Mouse (Mus musculus) kidney, postnatal 14 days (tissue): ENCODE measurements at regions not wholly inside any gene's neighbourhood (a gene's known extent, or its start where the extent isn't known, plus 50 kb on each side); places are given as distances from the start of the nearest gene placed in this dataset.
A peak's percentile ranks its signal among the peaks of the same experiment; 100 is the strongest.

Experiments
- DNase-seq: peaks from one replicate; pipeline ENCODE4 v3.0.0; 2022; ENCODE audit warnings: mixed read lengths

GRCm38 (mm10) chr6:51701253-51702020, 177.7 kb downstream of the Snx10 start:
- DNase-seq: no peak

DNA sequence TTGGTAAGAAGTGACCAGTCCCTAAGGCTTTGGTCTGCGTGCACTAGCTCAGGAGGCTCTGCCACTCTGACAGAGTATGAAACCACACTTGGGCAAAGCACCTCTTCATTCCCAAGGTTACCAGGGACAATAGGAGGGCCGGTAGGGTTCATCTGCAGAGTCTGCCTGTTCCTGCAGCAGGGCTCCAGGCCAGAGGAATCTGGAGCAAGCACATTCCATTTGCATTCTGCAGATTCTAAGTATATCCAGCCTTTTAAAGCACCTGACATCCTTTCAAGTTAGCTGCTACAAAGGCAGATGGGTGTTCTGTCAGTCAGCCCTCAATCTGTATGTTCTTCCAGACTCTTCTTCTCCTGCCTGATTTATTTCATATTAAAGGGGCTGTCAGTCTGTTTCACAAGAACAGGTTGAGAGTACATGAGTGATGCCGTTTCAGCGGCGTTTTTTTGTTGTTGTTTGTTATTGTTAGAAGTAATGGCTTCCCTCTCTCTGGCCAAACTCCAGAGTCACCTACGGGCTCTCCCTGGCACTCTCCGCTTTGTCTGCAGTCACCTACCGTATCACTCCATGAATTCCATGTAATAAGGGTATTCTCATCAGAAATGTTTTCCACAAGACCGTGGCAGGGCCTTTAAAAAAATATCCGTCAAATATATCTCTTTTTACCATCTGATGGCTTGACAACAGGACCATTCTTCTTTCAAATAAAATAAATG, 178.9 kb downstream of the Snx10 start:
- DNase-seq: peak; percentile 21

GRCm38 (mm10) chr6:51708011-51708410, 184.3 kb downstream of the Snx10 start:
- no peak for DNase-seq

- DNase-seq: peak; percentile 11
Measured at GRCm38 (mm10) chr6:51708668-51709339, 185.1 kb downstream of the Snx10 start.

DNA sequence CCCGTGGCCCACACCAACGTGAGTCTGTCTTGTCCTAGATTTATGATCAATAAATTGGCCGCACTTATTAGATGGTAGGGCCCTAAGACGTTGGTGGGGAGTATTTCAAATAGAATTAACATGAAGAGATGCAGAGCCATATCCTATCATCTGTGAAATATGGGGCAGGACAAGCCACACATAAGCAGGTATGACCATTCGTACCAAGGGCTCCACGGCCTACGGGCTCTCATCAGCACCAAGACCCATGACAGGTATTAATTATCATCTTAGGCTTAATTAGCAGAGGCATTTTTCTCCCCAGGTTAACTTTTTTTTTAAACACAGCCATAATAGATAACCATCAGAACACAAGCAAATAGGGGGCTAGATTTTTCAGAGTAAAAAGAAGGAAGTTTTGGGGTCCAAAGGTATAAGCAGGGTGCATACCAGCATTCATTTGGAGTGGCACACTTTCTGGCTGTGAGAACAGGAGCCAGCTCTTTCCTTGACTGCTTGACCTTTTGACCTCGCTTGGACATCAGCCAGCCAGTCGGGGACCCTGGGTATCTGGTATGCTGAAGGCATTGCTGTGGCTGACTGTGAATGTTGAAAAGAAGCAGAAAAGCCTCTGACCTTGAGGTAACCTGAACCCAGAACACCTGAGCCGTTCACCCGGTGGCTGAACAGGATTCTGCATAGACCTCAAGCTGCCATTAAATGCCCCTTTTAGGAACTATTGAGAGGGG, 185.8 kb downstream of the Snx10 start:
- DNase-seq: peak; percentile 78

DNA sequence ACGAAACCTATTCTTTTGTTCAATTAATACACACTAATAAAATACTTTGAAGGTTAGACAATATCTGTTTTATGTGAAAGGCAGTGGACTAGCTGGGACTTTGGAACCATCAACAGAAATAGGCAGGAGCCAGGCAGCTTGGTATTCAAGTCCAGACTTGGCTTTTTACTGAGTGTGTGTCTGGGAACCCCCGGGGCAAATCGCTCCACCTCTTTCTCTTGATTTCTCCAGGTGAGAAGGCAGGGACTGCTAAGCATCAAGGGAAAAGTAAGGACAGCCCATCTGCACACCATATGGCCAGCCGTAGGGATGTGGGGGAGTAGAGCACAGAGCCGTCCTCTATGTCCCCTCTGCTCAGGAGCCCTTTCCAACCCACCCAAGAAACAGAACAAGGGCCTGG, 186.5 kb downstream of the Snx10 start:
- DNase-seq: peak; percentile 32

DNA sequence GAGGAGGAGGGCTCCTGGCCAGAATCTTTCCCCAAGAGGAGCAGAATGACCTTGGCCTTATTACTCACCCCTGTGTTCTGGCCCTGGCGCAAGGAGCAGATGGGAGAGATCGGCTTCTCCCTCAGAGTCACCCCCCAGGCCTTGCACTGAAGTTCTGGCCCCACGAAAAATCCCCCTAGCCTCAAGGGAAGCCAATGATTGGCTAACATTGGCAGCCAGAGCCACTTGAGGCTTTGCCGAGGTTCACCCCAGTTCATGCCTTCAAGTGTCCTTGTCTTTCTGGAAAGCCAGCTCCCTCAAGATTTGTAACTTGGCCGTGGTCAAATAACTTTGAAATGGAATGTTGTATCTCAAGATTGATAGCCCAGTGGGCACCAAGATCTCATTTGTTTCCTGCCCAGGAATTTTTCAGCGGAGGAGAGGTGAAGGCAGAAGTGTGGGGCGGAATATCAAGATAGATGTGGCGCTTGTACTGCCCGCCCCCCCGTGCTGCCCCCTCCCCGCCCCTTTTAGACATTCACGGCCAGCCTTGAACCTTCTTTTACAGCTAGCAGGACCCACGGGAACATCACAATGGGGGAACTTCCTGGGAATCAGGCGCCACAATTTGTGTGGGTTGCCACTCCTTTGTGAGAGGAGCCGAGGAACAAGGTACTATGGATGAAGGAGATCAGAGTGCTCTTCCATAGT, 187.4 kb downstream of the Snx10 start:
- no peak for DNase-seq

DNA sequence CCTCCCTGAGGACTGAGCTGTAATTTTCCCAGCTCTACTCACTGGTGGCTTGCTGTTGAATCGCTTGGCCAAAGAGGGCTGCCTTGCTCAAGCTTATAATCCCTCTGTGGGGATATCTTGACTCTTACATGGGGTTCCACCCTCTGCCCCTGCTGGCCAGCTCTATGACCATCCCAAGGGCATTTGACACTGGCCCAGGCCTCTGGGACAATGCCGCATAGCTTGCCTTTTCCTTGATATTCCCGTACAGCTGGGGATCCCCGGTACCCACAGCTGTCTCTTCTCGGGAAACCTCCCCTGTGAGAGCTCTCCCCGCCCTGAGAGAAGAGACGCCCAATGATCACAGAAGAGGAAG, 187.9 kb downstream of the Snx10 start:
- no peak for DNase-seq

- no peak for DNase-seq
Measured at GRCm38 (mm10) chr6:51715158-51715840, 191.6 kb downstream of the Snx10 start.

- no peak for DNase-seq
Measured at GRCm38 (mm10) chr6:51717386-51717785, 193.7 kb downstream of the Snx10 start.

DNA sequence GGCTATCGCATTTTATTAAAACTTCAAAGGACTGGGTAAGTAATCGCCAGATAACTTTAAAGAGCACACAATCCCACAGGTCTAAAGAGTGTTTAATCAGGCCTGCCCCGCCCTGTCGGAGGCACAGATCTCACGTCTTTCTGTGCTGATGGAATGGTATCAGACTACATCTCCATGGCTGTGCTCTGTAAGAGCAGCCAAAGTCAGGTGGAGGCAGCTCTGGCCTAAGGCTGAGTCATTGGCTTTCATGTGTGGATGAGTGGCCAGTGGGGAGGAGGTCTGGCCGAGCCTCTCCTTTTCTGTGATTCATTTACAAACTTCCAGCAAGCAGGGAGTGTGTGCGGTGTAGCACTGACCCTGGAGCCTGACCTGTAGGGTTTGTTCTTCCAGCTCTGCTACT, 197.0 kb downstream of the Snx10 start:
- DNase-seq: peak; percentile 75

DNA sequence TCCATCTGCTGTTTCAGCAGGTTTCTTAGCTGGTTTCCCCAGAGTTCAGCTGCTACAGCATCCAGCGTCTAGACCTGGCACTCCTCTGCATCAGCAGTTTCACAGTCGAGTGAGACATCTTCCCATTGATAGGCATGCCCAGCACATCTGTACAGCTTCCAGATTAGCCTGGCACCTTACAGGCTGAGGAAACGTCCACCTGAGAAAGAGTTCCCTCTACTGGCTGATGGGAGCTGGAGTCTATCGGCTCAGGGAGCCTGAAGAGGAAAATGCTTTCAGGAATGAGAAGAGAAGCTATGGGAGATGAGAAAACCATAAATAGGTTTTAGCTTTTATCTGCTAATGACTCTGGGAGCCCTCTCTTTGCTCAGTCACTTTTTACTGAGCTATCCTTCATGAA, 199.4 kb downstream of the Snx10 start:
- DNase-seq: peak; percentile 31

- no peak for DNase-seq
Measured at GRCm38 (mm10) chr6:51727191-51727590, 203.5 kb downstream of the Snx10 start.

DNA sequence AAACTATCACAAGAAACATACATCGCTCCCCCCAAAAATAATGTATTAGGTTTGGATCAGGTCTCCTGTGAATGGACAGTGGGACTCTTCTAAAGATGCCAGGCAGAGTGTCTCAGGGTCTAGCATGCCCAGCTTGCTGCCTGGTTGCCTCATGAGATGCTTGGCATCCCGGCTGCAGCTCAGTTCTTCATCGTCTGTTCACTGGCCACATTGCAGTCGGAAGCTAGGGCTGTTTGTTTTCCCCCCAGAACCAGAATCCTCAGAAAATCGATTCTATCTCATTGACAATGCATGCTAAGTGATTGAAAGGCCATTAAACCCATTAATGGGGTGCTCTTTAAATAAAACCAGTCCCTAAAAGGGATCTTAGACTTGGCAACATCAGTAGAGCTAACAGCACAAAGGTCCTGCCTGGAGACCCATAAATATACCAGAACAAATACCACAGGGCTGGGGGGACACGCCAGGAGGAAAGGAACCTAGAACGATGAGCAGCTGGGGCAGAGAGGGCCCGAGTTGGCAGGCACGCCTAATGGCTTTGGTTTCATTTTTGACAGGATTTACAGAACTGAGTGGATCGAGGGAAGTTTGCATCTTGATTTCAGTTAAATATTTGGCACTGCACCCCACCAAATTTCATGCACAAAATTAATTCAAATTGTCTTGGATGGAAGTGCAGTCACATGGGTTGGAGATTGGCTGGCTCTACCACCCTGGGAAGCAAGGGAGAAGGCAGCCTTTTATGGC, 205.3 kb downstream of the Snx10 start:
- DNase-seq: no peak

DNA sequence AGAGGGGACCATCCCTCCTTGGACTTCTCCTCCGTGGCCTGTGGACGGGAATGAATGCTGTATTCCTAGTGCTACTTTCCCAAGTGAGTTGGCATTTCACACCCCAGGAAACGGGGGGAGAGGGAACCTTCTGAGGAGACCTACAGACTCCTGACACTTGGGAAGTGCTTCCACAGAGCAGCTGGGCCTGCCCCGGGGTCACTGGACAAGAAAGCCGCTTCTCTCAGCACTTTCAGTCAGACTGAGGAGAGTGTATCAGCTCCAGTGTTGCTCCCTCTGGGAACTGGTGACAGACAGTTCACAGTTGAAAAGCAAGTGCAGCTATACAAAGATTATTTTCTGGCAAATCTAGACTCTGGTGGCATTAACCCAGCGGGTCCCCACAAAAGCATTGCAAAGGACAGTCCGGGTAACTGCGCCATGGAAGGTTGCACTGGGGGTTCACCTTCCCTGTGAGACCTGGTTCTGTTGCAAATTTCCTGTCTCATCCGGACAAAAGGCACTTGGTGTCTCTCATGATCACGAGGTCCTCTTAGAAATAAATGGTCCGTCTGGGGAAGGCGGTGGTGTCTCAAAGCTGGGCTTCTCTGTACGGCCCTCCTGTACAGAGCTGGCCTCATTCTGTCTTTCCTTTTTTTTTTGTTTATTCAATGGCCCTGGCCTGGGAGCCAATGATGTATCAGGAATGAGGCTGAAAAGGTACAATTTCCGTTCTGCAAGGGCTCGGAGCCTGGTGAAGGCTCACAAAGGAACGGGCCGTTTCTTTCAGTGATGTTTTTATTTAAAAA, 207.1 kb downstream of the Snx10 start:
- no peak for DNase-seq

DNA sequence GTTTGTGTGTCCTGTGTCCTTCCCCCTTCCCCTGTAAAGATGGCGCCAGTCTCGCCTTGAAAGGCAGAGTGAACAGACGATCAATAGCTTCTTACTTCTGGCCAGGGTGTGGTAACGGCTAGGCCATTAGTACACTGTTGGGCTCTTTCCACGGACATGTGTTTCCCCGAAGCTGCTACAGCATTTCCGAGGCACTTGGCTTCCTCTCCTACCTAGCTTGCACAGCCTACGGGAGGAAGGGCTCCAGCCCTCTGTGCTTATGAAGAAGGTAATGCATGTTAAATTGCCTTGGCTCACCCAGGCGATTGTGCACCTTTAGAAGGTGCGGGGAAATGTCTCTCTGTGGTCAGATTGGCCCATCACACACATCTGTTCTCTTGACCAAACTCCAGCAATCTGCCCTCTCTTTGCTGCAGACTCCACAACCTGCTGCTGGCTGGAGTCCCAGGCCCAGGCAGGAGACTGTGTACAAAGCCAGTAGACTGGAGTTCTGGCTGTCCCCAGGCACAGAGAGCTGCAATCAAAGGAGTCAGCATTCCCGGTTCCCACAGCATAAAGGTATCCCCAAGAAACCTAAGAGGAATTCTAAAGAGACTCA, 208.7 kb downstream of the Snx10 start:
- DNase-seq: peak; percentile 44

DNA sequence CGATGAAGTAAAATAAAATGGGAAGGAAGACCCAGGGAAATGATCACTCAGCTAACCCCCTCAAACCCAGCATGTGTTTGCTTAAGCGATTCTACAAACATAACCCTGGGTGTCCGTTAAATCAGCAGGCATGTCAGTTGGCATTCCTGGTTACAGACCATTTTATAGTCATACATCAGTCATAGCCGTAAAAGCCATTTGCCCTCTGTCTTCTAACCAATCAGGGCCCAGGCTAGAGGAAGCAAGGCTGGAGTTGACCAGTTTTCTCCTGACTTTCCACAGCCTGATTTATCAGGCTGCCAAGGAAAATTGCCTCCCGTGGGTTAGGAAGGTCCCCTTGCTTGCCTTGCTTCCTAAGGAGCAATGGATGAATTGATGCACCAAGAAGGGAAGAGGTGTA, 212.3 kb downstream of the Snx10 start:
- no peak for DNase-seq

GRCm38 (mm10) chr6:51743105-51743660, 219.5 kb downstream of the Snx10 start:
- DNase-seq: no peak

DNA sequence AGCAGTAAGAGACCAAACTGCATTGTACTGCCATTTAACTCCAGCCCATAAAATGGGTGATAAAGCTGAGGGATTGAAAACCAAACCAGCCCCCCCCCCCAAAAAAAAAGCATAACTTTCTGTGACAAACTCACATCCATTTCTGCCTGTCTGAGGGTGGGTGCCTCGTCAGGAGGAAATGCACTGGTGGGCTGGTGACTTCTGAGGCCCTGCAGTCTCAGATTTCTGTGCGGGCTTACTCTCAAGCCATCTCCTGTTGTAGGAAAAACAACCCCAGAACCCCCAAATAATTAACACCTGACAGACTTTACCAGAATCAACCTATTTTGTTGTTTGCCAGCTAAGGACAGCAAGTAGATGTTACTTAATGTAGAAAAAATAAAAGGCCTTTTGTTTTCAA, 220.9 kb downstream of the Snx10 start:
- DNase-seq: no peak

GRCm38 (mm10) chr6:51754239-51754681, 230.6 kb downstream of the Snx10 start:
- no peak for DNase-seq
